Mouse (Mus musculus) testis, adult 2 months (tissue): Measurements from ENCODE around the gene Slfn4. TPM values are rescaled to one million over a fixed set of nuclear protein-coding genes. Genes with fewer than 3 reads are reported as not detected.
"Not testable (repeated sequence)": the region's sequence is repeated elsewhere in the genome, so short reads cannot be mapped to it uniquely, and the experiment has no call there.

Source experiments
- H3K27ac ChIP-seq: fragments of 200-500 bp; 2 replicates; pipeline ENCODE4 v1.5.1; 2012; ENCODE audit warnings: low read depth, low read length; ENCODE audit not compliant: control insufficient read depth, insufficient read depth
- H3K27me3 ChIP-seq: fragments of 200-500 bp; 2 replicates; pipeline ENCODE4 v1.6.1; 2012; ENCODE audit warnings: mild to moderate bottlenecking, low read length, moderate library complexity; ENCODE audit not compliant: control insufficient read depth, insufficient read depth
- H3K36me3 ChIP-seq: fragments of 200-500 bp; 2 replicates; pipeline ENCODE4 v1.6.1; 2012; ENCODE audit warnings: mild to moderate bottlenecking, low read length; ENCODE audit not compliant: control insufficient read depth, insufficient read depth
- H3K4me1 ChIP-seq: fragments of 200-500 bp; 2 replicates; pipeline ENCODE4 v1.6.1; 2012; ENCODE audit warnings: low read length; ENCODE audit not compliant: control insufficient read depth, insufficient read depth
- H3K4me3 ChIP-seq: fragments of 200-500 bp; 2 replicates; pipeline ENCODE4 v1.5.1; 2012; ENCODE audit warnings: low read depth, mild to moderate bottlenecking, low read length, moderate library complexity, mixed read lengths; ENCODE audit not compliant: control insufficient read depth
- CTCF ChIP-seq: fragments of 200-500 bp; IDR thresholded peaks from 2 replicates; pipeline ENCODE4 v1.5.1; 2012; ENCODE audit warnings: low read depth, mild to moderate bottlenecking, inconsistent platforms, low read length, moderate library complexity; ENCODE audit not compliant: control insufficient read depth, insufficient read depth, insufficient replicate concordance
- POLR2A ChIP-seq: fragments of 200-500 bp; IDR thresholded peaks from 2 replicates; pipeline ENCODE4 v1.6.1; 2012; ENCODE audit warnings: low read depth, mild to moderate bottlenecking, inconsistent platforms, low read length, moderate library complexity; ENCODE audit not compliant: control insufficient read depth
- polyA plus RNA-seq: library from polyadenylated mRNA; depleted of rRNA; stranded (reverse); fragments of >200 nt; gene quantifications from 2 replicates; pipeline ENCODE4 v1.2.3, GENCODE M21; 2012

Gene Slfn4
- polyA plus RNA-seq, 1 experiment: 0.38 TPM

DNA sequence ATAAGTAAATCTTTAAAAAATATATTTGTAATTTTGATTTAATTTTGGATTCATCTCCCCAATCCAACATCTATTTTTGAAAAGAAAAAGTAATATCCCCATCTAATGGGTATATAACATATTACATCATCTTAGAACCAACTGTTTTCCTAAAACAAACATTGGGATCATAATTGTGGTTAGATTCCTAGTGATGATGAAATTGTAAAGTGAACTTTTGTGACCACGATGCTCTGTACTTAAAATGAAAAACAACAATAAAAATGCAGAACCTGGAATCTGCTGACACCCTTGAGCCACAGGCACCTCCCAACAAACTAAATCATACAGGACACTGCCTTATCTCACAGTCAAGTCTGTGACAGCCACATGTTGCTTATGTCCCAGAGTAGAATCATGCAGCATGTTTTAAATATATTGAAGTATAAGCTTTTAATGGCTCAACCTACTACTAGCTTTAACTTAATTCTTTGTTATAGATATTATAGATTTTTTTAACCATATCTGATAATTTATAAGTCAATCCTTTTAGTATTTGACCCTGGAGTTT, 46.4 kb downstream of the Slfn4 start:
- Histone ChIP-seq H3K36me3 (no peaks in the 10 kb centered on the region), H3K27ac (no peak overlapping the region), H3K4me1 (no peaks in the 10 kb centered on the region), H3K4me3 (no peak overlapping the region), H3K27me3 (no peaks in the 10 kb centered on the region)
- no peak for TF ChIP-seq CTCF
- no peak for TF ChIP-seq POLR2A

DNA sequence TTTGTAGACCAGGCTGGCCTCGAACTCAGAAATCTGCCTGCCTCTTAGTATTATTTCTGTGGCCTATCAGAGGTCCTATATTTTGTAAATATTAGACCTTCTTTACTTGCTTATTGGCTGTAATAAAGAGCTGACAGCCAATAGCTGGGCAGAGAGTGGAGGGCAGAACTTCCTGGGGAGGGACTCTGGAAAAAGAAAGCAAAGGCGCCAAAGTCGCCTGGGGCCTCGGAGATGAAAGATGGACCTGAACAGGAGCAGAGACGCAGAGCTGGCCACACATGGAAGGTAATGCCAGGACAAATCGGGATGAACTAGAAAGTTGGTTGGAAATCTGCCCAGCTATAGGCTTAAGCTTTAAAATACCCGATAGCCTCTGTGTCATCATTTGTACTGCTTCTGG, 48.4 kb downstream of the Slfn4 start:
- Histone ChIP-seq H3K36me3 (no peaks in the 10 kb centered on the region), H3K27me3 (no peaks in the 10 kb centered on the region), H3K4me1 (no peaks in the 10 kb centered on the region), H3K27ac (no peak overlapping the region), H3K4me3 (no peak overlapping the region; the same call in 1 of the 2 replicates)
- TF ChIP-seq CTCF: no peak
- TF ChIP-seq POLR2A: no peak

DNA sequence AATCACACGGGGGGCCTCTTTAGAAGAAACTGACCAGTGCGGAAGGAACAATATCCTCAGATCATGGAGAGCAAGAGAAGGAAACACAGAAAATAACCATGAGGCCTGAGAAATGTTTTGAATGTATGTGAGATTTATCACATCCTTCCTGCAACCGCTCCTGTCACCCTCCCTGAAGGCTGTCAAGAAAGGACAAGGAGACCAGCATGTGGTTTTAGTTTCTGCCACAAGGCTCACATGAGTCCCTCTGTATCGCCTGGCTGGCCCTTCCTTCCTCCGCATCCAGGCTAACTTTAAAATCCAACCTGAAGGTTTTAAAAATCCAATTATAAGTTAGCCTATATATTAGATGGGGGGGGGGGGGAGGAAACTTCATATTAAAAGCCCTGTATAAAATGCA, 48.8 kb downstream of the Slfn4 start:
- H3K4me1 ChIP-seq, H3K36me3 ChIP-seq, H3K27me3 ChIP-seq, H3K27ac ChIP-seq, H3K4me3 ChIP-seq: not testable (repeated sequence)

DNA sequence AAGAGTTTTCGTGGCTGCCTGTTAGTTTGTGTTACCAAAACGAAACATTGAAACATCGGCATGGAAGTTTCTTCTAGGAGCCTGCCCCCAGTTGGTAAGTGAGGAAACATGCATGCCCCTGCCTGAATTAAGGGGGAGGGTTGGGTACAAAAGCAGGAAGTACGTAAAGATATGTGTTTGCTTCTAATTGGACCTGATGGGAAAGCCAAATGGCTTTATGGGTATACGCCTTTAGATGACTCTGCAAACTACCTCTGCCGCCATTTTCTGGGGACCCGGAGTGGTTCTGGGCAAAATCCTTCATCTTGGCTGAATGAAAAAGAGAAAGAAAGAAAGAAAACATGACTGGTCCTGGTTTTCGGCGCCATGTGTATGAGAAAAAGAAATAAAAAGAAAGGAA, 49.2 kb downstream of the Slfn4 start:
- H3K27me3 ChIP-seq: no peaks in the 10 kb centered on the region
- no peak overlapping the region for H3K27ac ChIP-seq
- TF ChIP-seq POLR2A: no peak
- no peaks in the 10 kb centered on the region for H3K36me3 ChIP-seq
- no peak overlapping the region for H3K4me3 ChIP-seq
- H3K4me1 ChIP-seq: no peaks in the 10 kb centered on the region

DNA sequence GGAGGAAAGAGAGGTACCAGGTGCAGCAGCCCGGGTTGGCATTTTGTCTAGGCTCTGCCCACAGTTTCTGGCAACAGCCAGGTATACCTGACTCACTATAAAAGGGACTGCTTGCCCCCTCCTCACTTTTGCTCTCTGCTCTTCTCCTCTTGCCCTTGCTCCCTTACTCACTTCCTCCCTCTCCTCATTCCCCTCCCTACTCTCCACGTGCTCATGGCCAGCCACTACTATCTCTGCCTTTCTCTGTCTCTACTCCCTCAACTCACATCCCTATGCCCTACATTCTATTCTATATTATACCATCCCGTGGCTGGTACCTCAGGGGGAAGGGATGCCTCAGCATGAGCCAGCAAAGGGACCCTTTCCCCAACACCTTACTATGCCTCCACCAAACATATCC, 49.8 kb downstream of the Slfn4 start:
- no peak for TF ChIP-seq POLR2A
- TF ChIP-seq CTCF: no peak
- Histone ChIP-seq H3K4me3 (no peak overlapping the region), H3K27me3 (no peaks in the 10 kb centered on the region), H3K36me3 (no peaks in the 10 kb centered on the region), H3K4me1 (no peaks in the 10 kb centered on the region), H3K27ac (no peak overlapping the region)

DNA sequence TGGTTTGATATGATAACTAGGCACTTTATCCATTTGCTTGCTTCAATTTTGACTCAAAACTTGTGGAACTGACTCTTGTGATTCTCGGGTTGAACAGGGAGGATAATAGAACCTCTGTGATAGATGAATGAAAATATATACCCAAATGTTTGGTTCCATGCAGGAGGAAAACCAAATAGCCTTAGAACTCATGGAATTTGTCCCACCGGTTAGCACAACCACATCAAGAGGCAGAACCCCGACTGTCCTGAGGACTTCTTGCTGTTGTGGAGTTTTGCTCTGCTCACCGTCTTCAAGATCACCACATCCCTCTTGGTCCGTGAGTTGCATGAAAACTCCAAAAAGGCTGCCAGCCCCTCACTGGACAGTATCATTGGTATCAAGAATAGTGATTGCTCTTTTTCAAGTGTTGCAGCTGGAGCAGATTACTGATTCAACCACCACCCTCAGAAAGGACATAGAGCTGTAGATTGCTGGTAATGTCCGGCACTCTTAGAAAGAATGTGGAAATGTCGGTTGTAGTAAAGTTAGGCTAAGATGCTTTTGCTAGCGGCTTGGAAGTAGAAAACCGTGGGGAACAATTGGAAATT, 50.5 kb downstream of the Slfn4 start:
- H3K27ac ChIP-seq: no peak overlapping the region
- no peak for TF ChIP-seq CTCF
- no peak overlapping the region for H3K4me3 ChIP-seq
- H3K4me1 ChIP-seq: no peaks in the 10 kb centered on the region
- no peaks in the 10 kb centered on the region for H3K36me3 ChIP-seq
- no peaks in the 10 kb centered on the region for H3K27me3 ChIP-seq

DNA sequence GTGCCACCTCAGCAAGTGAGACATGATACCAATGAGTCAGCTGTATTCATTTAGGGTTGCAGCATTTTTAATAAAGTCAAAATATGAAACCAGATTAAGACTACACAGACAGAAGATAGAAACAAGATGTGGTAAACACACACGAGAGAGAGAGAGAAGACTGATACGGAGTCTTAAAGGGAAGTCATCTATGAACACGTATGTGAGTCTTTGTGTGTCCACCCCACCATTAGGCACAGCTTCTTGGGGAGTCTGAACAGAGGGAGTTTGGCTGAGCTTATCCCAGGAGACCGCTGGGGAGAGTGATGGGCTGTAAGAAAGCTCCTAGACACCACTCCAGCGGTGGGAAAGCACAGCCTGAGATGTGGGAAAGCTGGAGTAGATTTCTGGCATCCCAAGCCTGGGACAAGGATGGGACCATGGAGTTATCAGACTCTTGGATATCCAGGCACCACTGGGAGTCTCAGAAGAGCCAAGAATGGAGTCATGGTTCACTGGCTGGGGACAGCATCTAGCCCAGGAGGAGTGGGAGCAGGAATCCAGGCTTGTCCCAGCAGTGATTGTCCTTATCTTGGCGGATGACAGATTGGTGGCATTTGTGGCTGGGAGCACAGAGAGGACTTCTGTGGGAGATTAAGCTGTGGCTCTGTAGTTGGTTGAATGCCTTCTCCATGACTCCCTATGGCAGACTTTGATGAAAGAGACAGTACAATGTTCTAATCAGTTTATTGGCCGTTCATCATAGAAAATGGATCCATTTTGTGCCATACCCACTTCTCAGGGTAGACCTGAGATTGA, 53.1 kb downstream of the Slfn4 start:
- TF ChIP-seq CTCF (no peak), POLR2A (no peak)
- Histone ChIP-seq H3K4me3 (no peak overlapping the region), H3K27ac (no peak overlapping the region), H3K4me1 (no peaks in the 10 kb centered on the region), H3K36me3 (no peaks in the 10 kb centered on the region), H3K27me3 (no peaks in the 10 kb centered on the region)
